Mouse (Mus musculus): ENCODE results near the gene Slc25a11. TPM values are rescaled to one million over a fixed set of nuclear protein-coding genes. Genes with fewer than 3 reads are reported as not detected.

The Slc25a11 gene
- polyA plus RNA-seq, 1 experiment from 2014 or later, result 142 TPM

GRCm38 (mm10) chr11:70654923-70655570, 7.8 kb upstream of the Slc25a11 start:
- peak overlapping the region; percentile 98 for H3K9ac ChIP-seq (ENCODE audit: low read length)
- under 1% methylated on average over 46 of the region's 48 CpGs for WGBS
- H3K27me3 ChIP-seq (ENCODE audit: control insufficient read depth, insufficient read depth, low read length), result no peaks in the 10 kb centered on the region
- peak overlapping the region; percentile 99 for H3K4me3 ChIP-seq (ENCODE audit: low read depth, low read length)
- H3K9me3 ChIP-seq (ENCODE audit: control insufficient read depth, low read length), result no peaks in the 10 kb centered on the region
- H3K4me2 ChIP-seq, result peak overlapping the region; percentile 89
- ATAC-seq (ENCODE audit: low FRiP score) (peak; percentile 51), DNase-seq (ENCODE audit: low spot score, missing footprints) (peak; percentile 98)
- peaks cover 8% of the 10 kb centered on the region for H3K36me3 ChIP-seq (ENCODE audit: control insufficient read depth, insufficient read depth, low read length)
- peaks cover 33% of the 10 kb centered on the region for H3K4me1 ChIP-seq (ENCODE audit: control insufficient read depth, insufficient read depth, low read length)
- peak overlapping the region; percentile 95 for H3K27ac ChIP-seq (ENCODE audit: low read depth, low read length)

- peak within 1 kb of the TSS; percentile 95 for H3K27ac ChIP-seq (ENCODE audit: low read depth, low read length)
- WGBS, result under 1% methylated on average over 56 of the region's 61 CpGs
- H3K4me2 ChIP-seq, result peak within 1 kb of the TSS; percentile 89
- H3K27me3 ChIP-seq (ENCODE audit: control insufficient read depth, insufficient read depth, low read length), result no peaks in the 10 kb centered on the region
- ATAC-seq (ENCODE audit: low FRiP score) (peak; percentile 51), DNase-seq (ENCODE audit: low spot score, missing footprints) (peak; percentile 97)
- peaks cover 12% of the 10 kb centered on the region for H3K36me3 ChIP-seq (ENCODE audit: control insufficient read depth, insufficient read depth, low read length)
- H3K9ac ChIP-seq (ENCODE audit: low read length), result peak within 1 kb of the TSS; percentile 98
- H3K9me3 ChIP-seq (ENCODE audit: control insufficient read depth, low read length), result no peaks in the 10 kb centered on the region
- peaks cover 33% of the 10 kb centered on the region for H3K4me1 ChIP-seq (ENCODE audit: control insufficient read depth, insufficient read depth, low read length)
- peak within 1 kb of the TSS; percentile 99 for H3K4me3 ChIP-seq (ENCODE audit: low read depth, low read length)
Observed at GRCm38 (mm10) chr11:70654198-70654922, 7.1 kb upstream of the Slc25a11 start, which contains the start of gene Pfn1. Gene Pfn1 (minus strand): TSS chr11:70654644.

GRCm38 (mm10) chr11:70653345-70654197, 6.3 kb upstream of the Slc25a11 start:
- H3K4me2 ChIP-seq, result peak overlapping the region; percentile 89
- under 1% methylated on average over 61 of the region's 63 CpGs for WGBS
- H3K9ac ChIP-seq (ENCODE audit: low read length), result peak overlapping the region; percentile 98
- H3K27me3 ChIP-seq (ENCODE audit: control insufficient read depth, insufficient read depth, low read length), result no peaks in the 10 kb centered on the region
- H3K27ac ChIP-seq (ENCODE audit: low read depth, low read length), result peak overlapping the region; percentile 95
- ATAC-seq (ENCODE audit: low FRiP score) (peak; percentile 67), DNase-seq (ENCODE audit: low spot score, missing footprints) (peak; percentile 98)
- H3K4me3 ChIP-seq (ENCODE audit: low read depth, low read length), result peak overlapping the region; percentile 99
- peaks cover 34% of the 10 kb centered on the region for H3K4me1 ChIP-seq (ENCODE audit: control insufficient read depth, insufficient read depth, low read length)
- H3K36me3 ChIP-seq (ENCODE audit: control insufficient read depth, insufficient read depth, low read length), result peaks cover 17% of the 10 kb centered on the region
- no peaks in the 10 kb centered on the region for H3K9me3 ChIP-seq (ENCODE audit: control insufficient read depth, low read length)

GRCm38 (mm10) chr11:70652884-70653344, 5.6 kb upstream of the Slc25a11 start:
- WGBS, result 69% methylated on average over 6 of the region's 6 CpGs
- Histone ChIP-seq H3K4me1 (ENCODE audit: control insufficient read depth, insufficient read depth, low read length) (peaks cover 41% of the 10 kb centered on the region), H3K9ac (ENCODE audit: low read length) (peak overlapping the region; percentile 98), H3K27me3 (ENCODE audit: control insufficient read depth, insufficient read depth, low read length) (no peaks in the 10 kb centered on the region), H3K27ac (ENCODE audit: low read depth, low read length) (peak overlapping the region; percentile 95), H3K9me3 (ENCODE audit: control insufficient read depth, low read length) (no peaks in the 10 kb centered on the region), H3K4me2 (peak overlapping the region; percentile 89), H3K36me3 (ENCODE audit: control insufficient read depth, insufficient read depth, low read length) (peaks cover 17% of the 10 kb centered on the region), H3K4me3 (ENCODE audit: low read depth, low read length) (peak overlapping the region; percentile 99)
- ATAC-seq (ENCODE audit: low FRiP score), result no peak
- no peak for DNase-seq (ENCODE audit: low spot score, missing footprints)

GRCm38 (mm10) chr11:70652029-70652883, 5.0 kb upstream of the Slc25a11 start:
- DNase-seq (ENCODE audit: low spot score, missing footprints) (no peak), ATAC-seq (ENCODE audit: low FRiP score) (no peak)
- Histone ChIP-seq H3K4me3 (ENCODE audit: low read depth, low read length) (peak overlapping the region; percentile 99), H3K4me2 (peak overlapping the region; percentile 89), H3K27ac (ENCODE audit: low read depth, low read length) (no peak overlapping the region), H3K27me3 (ENCODE audit: control insufficient read depth, insufficient read depth, low read length) (no peaks in the 10 kb centered on the region), H3K36me3 (ENCODE audit: control insufficient read depth, insufficient read depth, low read length) (peaks cover 17% of the 10 kb centered on the region), H3K9me3 (ENCODE audit: control insufficient read depth, low read length) (no peaks in the 10 kb centered on the region), H3K9ac (ENCODE audit: low read length) (peak overlapping the region; percentile 98; the same call in 1 of the 2 replicates), H3K4me1 (ENCODE audit: control insufficient read depth, insufficient read depth, low read length) (peaks cover 41% of the 10 kb centered on the region)
- 79% methylated on average over 12 of the region's 12 CpGs for WGBS

- 87% methylated on average over 2 of the region's 2 CpGs for WGBS
- no peak for DNase-seq (ENCODE audit: low spot score, missing footprints)
- no peaks in the 10 kb centered on the region for H3K9me3 ChIP-seq (ENCODE audit: control insufficient read depth, low read length)
- no peak overlapping the region for H3K4me3 ChIP-seq (ENCODE audit: low read depth, low read length)
- H3K4me2 ChIP-seq, result no peak overlapping the region
- no peaks in the 10 kb centered on the region for H3K27me3 ChIP-seq (ENCODE audit: control insufficient read depth, insufficient read depth, low read length)
- no peak for ATAC-seq (ENCODE audit: low FRiP score)
- H3K4me1 ChIP-seq (ENCODE audit: control insufficient read depth, insufficient read depth, low read length), result peaks cover 33% of the 10 kb centered on the region
- no peak overlapping the region for H3K9ac ChIP-seq (ENCODE audit: low read length)
- no peak overlapping the region for H3K27ac ChIP-seq (ENCODE audit: low read depth, low read length)
- H3K36me3 ChIP-seq (ENCODE audit: control insufficient read depth, insufficient read depth, low read length), result peaks cover 17% of the 10 kb centered on the region
Observed at GRCm38 (mm10) chr11:70651391-70651790, 4.1 kb upstream of the Slc25a11 start.

- Histone ChIP-seq H3K4me1 (ENCODE audit: control insufficient read depth, insufficient read depth, low read length) (peaks cover 34% of the 10 kb centered on the region), H3K4me3 (ENCODE audit: low read depth, low read length) (no peak overlapping the region), H3K9me3 (ENCODE audit: control insufficient read depth, low read length) (no peaks in the 10 kb centered on the region), H3K4me2 (no peak overlapping the region), H3K27ac (ENCODE audit: low read depth, low read length) (no peak overlapping the region), H3K36me3 (ENCODE audit: control insufficient read depth, insufficient read depth, low read length) (peaks cover 17% of the 10 kb centered on the region), H3K27me3 (ENCODE audit: control insufficient read depth, insufficient read depth, low read length) (no peaks in the 10 kb centered on the region), H3K9ac (ENCODE audit: low read length) (no peak overlapping the region)
- no peak for DNase-seq (ENCODE audit: low spot score, missing footprints)
- 85% methylated on average over 12 of the region's 12 CpGs for WGBS
- ATAC-seq (ENCODE audit: low FRiP score), result no peak
Observed at GRCm38 (mm10) chr11:70650322-70651175, 3.3 kb upstream of the Slc25a11 start.

Data from midbrain, embryonic 11.5 days (tissue).